Mouse (Mus musculus) testis, adult 2 months (tissue): ENCODE results near the gene Fundc1. TPM values are rescaled to one million over a fixed set of nuclear protein-coding genes. Genes with fewer than 3 reads are reported as not detected.

Source experiments
- H3K27ac ChIP-seq: fragments of 200-500 bp; 2 replicates; pipeline ENCODE4 v1.5.1; 2012; ENCODE audit warnings: low read depth, low read length; ENCODE audit not compliant: control insufficient read depth, insufficient read depth
- H3K27me3 ChIP-seq: fragments of 200-500 bp; 2 replicates; pipeline ENCODE4 v1.6.1; 2012; ENCODE audit warnings: mild to moderate bottlenecking, low read length, moderate library complexity; ENCODE audit not compliant: control insufficient read depth, insufficient read depth
- H3K36me3 ChIP-seq: fragments of 200-500 bp; 2 replicates; pipeline ENCODE4 v1.6.1; 2012; ENCODE audit warnings: mild to moderate bottlenecking, low read length; ENCODE audit not compliant: control insufficient read depth, insufficient read depth
- H3K4me1 ChIP-seq: fragments of 200-500 bp; 2 replicates; pipeline ENCODE4 v1.6.1; 2012; ENCODE audit warnings: low read length; ENCODE audit not compliant: control insufficient read depth, insufficient read depth
- H3K4me3 ChIP-seq: fragments of 200-500 bp; 2 replicates; pipeline ENCODE4 v1.5.1; 2012; ENCODE audit warnings: low read depth, mild to moderate bottlenecking, low read length, moderate library complexity, mixed read lengths; ENCODE audit not compliant: control insufficient read depth
- CTCF ChIP-seq: fragments of 200-500 bp; IDR thresholded peaks from 2 replicates; pipeline ENCODE4 v1.5.1; 2012; ENCODE audit warnings: low read depth, mild to moderate bottlenecking, inconsistent platforms, low read length, moderate library complexity; ENCODE audit not compliant: control insufficient read depth, insufficient read depth, insufficient replicate concordance
- POLR2A ChIP-seq: fragments of 200-500 bp; IDR thresholded peaks from 2 replicates; pipeline ENCODE4 v1.6.1; 2012; ENCODE audit warnings: low read depth, mild to moderate bottlenecking, inconsistent platforms, low read length, moderate library complexity; ENCODE audit not compliant: control insufficient read depth
- polyA plus RNA-seq: library from polyadenylated mRNA; depleted of rRNA; stranded (reverse); fragments of >200 nt; gene quantifications from 2 replicates; pipeline ENCODE4 v1.2.3, GENCODE M21; 2012; rRNA removed

The Fundc1 gene
- polyA plus RNA-seq = 1.6 and 2.1 TPM in 2 replicates

DNA sequence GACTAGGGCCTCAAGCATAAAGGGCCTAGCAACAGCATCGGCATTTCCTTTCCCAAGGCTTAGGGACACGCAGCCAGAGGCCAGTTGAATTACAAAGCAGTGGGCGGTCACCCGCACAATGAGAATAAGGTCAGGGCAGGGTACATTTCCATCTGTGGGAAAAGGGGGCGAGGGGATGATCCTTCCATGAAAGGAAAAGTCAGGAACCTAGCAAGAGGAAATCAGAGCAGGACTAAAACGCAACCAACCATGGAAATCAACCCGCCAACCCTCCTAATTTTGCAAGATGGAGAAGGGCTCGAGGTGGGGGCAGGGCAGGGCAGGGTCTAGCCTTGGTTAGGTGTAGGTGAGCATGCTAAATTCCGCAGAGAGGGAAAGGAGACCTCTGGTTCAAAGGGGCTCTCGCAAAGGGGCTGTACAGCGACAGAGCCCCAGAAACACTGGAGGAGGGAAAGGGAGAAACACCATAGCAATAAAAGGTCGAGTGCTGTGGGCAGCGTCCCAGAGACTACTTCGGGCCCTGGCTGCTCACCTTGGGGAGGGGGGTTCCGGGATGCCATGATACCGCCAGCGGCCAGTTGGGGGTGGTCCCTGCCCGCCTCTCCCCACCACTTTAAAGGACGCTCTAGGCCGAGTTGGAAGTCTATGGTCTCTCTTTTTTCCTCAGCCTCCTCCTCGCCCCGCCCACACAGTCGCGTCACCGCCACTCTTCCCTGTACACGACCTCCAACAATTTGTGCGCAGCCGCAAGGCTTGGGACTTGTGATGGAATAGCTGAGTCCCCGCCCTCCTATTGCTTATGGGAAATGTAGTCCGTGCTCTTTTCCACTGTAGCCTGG, at the start of gene Fundc1:
Gene Fundc1 (minus strand): TSS at position 705 of the 839 bp plus-strand sequence.
- H3K27ac ChIP-seq = peak within 1 kb of the TSS; percentile 81
- no peaks in the 10 kb centered on the region; the same call in 1 of the 2 replicates for H3K4me1 ChIP-seq
- H3K36me3 ChIP-seq = no peaks in the 10 kb centered on the region
- H3K4me3 ChIP-seq = peak within 1 kb of the TSS; percentile 91
- no peak for TF ChIP-seq CTCF
- TF ChIP-seq POLR2A = 0 out of 2 replicates have a peak, but pooled peaks have one; percentile 14
- H3K27me3 ChIP-seq = no peaks in the 10 kb centered on the region

GRCm38 (mm10) chrX:17611253-17611652, 39.1 kb upstream of the Fundc1 start:
- H3K4me1 ChIP-seq = no peaks in the 10 kb centered on the region
- H3K27ac ChIP-seq = no peak overlapping the region
- H3K27me3 ChIP-seq = no peaks in the 10 kb centered on the region
- no peaks in the 10 kb centered on the region for H3K36me3 ChIP-seq
- no peak for TF ChIP-seq POLR2A
- H3K4me3 ChIP-seq = no peak overlapping the region

GRCm38 (mm10) chrX:17608763-17609162, 36.6 kb upstream of the Fundc1 start:
- H3K4me1 ChIP-seq = no peaks in the 10 kb centered on the region
- H3K36me3 ChIP-seq = no peaks in the 10 kb centered on the region
- TF ChIP-seq CTCF = no peak
- no peak for TF ChIP-seq POLR2A
- H3K27me3 ChIP-seq = no peaks in the 10 kb centered on the region
- H3K4me3 ChIP-seq = no peak overlapping the region
- H3K27ac ChIP-seq = no peak overlapping the region

GRCm38 (mm10) chrX:17607668-17608067, 35.5 kb upstream of the Fundc1 start:
- H3K4me3 ChIP-seq = no peak overlapping the region
- H3K27ac ChIP-seq = no peak overlapping the region
- TF ChIP-seq CTCF = no peak
- TF ChIP-seq POLR2A = no peak
- H3K4me1 ChIP-seq = no peaks in the 10 kb centered on the region
- H3K27me3 ChIP-seq = no peaks in the 10 kb centered on the region
- H3K36me3 ChIP-seq = no peaks in the 10 kb centered on the region

DNA sequence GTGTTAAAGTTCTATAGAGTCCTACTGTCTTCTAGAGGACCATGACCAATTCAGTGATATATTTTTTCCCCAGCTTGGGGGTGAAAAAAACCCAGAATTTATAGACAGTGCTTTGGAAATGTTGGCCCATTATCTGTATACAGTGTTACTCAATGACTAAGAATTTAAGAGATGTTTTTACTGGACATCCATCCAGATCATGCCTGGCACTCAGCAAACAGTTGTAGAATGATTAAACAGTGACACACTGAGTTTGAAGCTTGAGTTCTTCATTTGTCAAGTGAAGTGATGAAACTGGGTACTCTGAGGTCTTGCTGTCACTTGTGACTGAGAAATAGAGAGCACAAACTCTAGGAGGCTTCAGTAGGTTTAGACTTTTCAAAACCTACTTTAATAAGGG, 21.2 kb upstream of the Fundc1 start:
- Histone ChIP-seq H3K36me3 (no peaks in the 10 kb centered on the region), H3K27me3 (no peaks in the 10 kb centered on the region), H3K27ac (no peak overlapping the region), H3K4me1 (no peaks in the 10 kb centered on the region), H3K4me3 (no peak overlapping the region)
- no peak for TF ChIP-seq CTCF
- no peak for TF ChIP-seq POLR2A

DNA sequence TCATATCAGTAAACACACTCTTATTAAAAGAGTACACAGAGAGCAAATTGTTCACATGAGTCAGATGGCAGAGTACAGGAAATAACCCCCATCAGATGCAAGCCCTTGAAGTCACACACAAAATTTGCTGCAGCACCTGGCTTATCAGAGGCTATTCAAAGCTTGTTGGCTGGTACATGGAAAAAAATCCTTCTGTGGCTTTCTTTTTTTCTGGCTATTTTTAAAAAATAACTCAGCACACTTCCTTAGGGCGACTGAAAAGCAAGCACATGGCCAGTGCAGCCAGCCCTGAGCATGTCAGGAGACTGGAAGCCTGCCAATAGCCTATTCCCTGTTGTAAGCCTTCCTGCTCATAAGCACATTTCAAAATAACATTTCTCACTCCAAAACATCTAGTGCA, 18.6 kb upstream of the Fundc1 start:
- H3K36me3 ChIP-seq = no peaks in the 10 kb centered on the region
- H3K27me3 ChIP-seq = no peaks in the 10 kb centered on the region
- no peak for TF ChIP-seq CTCF
- no peak for TF ChIP-seq POLR2A
- H3K4me3 ChIP-seq = no peak overlapping the region
- H3K27ac ChIP-seq = no peak overlapping the region
- H3K4me1 ChIP-seq = no peaks in the 10 kb centered on the region

GRCm38 (mm10) chrX:17571271-17571620, 879 bp downstream of the Fundc1 start:
- Histone ChIP-seq H3K4me3 (peak overlapping the region; percentile 91), H3K36me3 (no peaks in the 10 kb centered on the region), H3K27ac (peak overlapping the region; percentile 81), H3K27me3 (no peaks in the 10 kb centered on the region), H3K4me1 (no peaks in the 10 kb centered on the region; the same call in 1 of the 2 replicates)
- TF ChIP-seq CTCF (no peak), POLR2A (no peak)
